Mouse (Mus musculus): ENCODE data around the gene Gm13279. TPM values are rescaled to one million over a fixed set of nuclear protein-coding genes. Genes with fewer than 3 reads are reported as not detected.
"Not testable (repeated sequence)": the region's sequence is repeated elsewhere in the genome, so short reads cannot be mapped to it uniquely, and the experiment has no call there.

Gm13279 gene
- polyA plus RNA-seq, 1 experiment from 2014 or later = not detected

DNA sequence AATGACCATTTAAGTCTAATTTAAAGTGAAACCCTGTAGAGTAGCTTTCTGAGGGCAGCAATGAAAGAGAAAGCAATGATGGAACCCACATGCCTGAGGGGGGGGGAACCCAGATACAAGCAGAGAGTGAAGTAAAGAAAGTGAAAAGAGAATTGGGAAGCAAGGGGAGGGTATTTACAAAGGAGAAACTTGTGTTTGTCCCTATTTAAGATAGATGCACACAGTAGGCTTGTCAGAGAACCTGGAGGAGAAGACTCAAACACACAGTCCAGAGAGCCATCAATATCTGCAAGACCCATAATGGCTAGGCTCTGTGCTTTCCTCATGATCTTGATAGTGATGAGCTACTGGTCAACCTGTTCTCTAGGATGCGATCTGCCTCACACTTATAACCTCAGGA, 22.5 kb downstream of the Gm13279 start, which contains the start of gene Ifna11:
Gene Ifna11 (plus strand): TSS at position 301 of the 400 bp plus-strand sequence.
- Histone ChIP-seq H3K4me1 (no peaks in the 10 kb centered on the region), H3K4me3 (no peak within 1 kb of the TSS), H3K36me3 (no peaks in the 10 kb centered on the region), H3K27me3 (ENCODE audit: insufficient read depth, poor library complexity, severe bottlenecking) (no peaks in the 10 kb centered on the region), H3K27ac (no peak within 1 kb of the TSS), H3K9me3 (no peaks in the 10 kb centered on the region)
- WGBS = 64% methylated on average over 1 of the region's 1 CpGs
- no peak for DNase-seq (ENCODE audit: low spot score)

- 26% methylated on average over 4 of the region's 4 CpGs for WGBS
- H3K36me3 ChIP-seq = no peaks in the 10 kb centered on the region
- H3K27me3 ChIP-seq (ENCODE audit: insufficient read depth, poor library complexity, severe bottlenecking) = no peaks in the 10 kb centered on the region
- H3K9me3 ChIP-seq = no peaks in the 10 kb centered on the region
- no peak overlapping the region for H3K27ac ChIP-seq
- no peak overlapping the region for H3K4me3 ChIP-seq
- H3K4me1 ChIP-seq = no peaks in the 10 kb centered on the region
- DNase-seq (ENCODE audit: low spot score) = no peak
Measured at GRCm38 (mm10) chr4:88822995-88823394, 25.8 kb downstream of the Gm13279 start.

DNA sequence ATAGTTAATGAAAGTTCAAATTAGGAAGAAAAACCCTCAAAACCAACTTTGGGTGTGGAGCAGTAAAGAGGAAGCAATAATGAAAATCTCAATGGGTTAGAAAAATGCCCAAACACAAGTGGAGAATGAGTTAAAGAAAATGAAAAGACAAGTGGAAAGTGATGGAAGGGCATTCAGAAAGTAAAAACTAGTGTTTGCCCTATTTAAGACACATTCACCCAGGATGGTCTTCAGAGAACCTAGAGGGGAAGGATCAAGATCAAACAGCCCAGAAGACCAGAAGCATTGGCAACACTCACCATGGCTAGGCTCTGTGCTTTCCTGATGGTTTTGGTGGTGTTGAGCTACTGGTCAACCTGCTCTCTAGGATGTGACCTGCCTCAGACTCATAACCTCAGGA, 29.9 kb downstream of the Gm13279 start, which contains the start of gene Ifna6:
Gene Ifna6 (plus strand): TSS at position 301 of the 400 bp plus-strand sequence.
- H3K4me3 ChIP-seq; DNase-seq (ENCODE audit: low spot score); H3K9me3 ChIP-seq; H3K27me3 ChIP-seq (ENCODE audit: insufficient read depth, poor library complexity, severe bottlenecking); H3K27ac ChIP-seq; H3K36me3 ChIP-seq; H3K4me1 ChIP-seq: not testable (repeated sequence)

DNA sequence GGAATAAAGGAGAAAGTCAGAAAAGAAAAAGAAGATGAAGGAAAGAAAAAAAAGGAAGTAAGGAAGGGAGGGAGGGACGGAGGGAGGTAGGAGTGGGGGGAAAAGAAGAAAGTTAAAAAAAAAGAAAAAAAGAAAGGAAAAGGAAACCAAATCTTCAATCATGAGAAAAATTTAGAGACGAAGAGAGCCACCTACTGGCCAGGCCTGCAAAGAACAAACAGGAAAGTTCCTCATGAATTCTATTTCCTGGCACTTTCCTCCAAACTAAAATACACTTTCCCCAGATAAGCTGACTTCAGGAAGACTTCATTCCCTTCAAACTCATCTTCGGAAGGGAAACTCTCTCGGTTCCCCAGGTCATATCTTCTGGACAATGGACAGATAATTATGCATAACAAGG, 33.3 kb downstream of the Gm13279 start:
- no peak overlapping the region for H3K27ac ChIP-seq
- no peaks in the 10 kb centered on the region for H3K9me3 ChIP-seq
- 15% methylated on average over 4 of the region's 4 CpGs for WGBS
- no peaks in the 10 kb centered on the region for H3K27me3 ChIP-seq (ENCODE audit: insufficient read depth, poor library complexity, severe bottlenecking)
- DNase-seq (ENCODE audit: low spot score) = no peak
- no peak overlapping the region for H3K4me3 ChIP-seq
- no peaks in the 10 kb centered on the region for H3K4me1 ChIP-seq
- no peaks in the 10 kb centered on the region for H3K36me3 ChIP-seq

DNA sequence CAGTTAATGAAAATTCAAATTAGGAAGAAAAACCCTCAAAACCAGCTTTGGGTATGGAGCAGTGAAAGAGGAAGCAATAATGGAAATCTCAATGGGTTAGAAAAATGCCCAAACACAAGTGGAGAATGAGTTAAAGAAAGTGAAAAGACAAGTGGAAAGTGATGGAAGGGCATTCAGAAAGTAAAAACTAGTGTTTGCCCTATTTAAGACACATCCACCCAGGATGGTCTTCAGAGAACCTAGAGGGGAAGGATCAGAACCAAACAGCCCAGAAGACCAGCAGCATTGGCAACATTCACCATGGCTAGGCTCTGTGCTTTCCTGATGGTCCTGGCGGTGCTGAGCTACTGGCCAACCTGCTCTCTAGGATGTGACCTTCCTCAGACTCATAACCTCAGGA, 38.0 kb downstream of the Gm13279 start, which contains the start of gene Ifna5:
Gene Ifna5 (plus strand): TSS at position 301 of the 400 bp plus-strand sequence.
- H3K4me1 ChIP-seq; H3K36me3 ChIP-seq; H3K4me3 ChIP-seq; H3K27me3 ChIP-seq (ENCODE audit: insufficient read depth, poor library complexity, severe bottlenecking); H3K27ac ChIP-seq; H3K9me3 ChIP-seq; DNase-seq (ENCODE audit: low spot score): not testable (repeated sequence)
- 81% methylated on average over 1 of the region's 1 CpGs for WGBS

DNA sequence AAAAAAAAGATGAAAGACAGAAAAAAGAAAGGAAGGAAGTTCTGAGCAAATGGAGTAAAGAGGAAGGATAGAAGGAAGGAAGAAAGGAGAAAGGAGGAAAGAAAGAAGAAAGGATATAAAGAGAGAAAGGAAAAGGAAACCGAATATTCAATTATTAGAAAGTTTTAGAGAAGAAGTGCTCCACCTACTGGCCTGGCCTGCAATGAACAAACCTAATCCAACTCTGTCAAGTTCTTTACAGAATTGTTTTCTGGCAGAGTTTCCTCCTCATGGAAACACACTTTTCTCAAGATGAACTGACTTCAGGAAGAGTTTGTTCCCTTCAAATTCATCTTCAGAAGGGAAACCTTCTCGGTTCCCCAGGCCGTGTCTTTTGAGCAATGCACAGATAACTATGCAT, 41.6 kb downstream of the Gm13279 start:
- Histone ChIP-seq H3K36me3 (no peaks in the 10 kb centered on the region), H3K4me3 (no peak overlapping the region), H3K27ac (no peak overlapping the region), H3K9me3 (no peaks in the 10 kb centered on the region), H3K27me3 (ENCODE audit: insufficient read depth, poor library complexity, severe bottlenecking) (no peaks in the 10 kb centered on the region), H3K4me1 (no peaks in the 10 kb centered on the region)
- DNase-seq (ENCODE audit: low spot score) = no peak
- 42% methylated on average over 3 of the region's 3 CpGs for WGBS

- H3K9me3 ChIP-seq = no peaks in the 10 kb centered on the region
- WGBS = 83% methylated on average over 3 of the region's 3 CpGs
Measured at GRCm38 (mm10) chr4:88840058-88840457, 42.9 kb downstream of the Gm13279 start.

GRCm38 (mm10) chr4:88841438-88841911, 44.3 kb downstream of the Gm13279 start, which contains the start of gene Ifna4:
Gene Ifna4, plus strand, starts transcription at chr4:88841861.
- WGBS = 41% methylated on average over 2 of the region's 2 CpGs
- no peak within 1 kb of the TSS for H3K27ac ChIP-seq
- no peak within 1 kb of the TSS for H3K4me3 ChIP-seq
- H3K4me1 ChIP-seq = no peaks in the 10 kb centered on the region
- H3K36me3 ChIP-seq = no peaks in the 10 kb centered on the region
- DNase-seq (ENCODE audit: low spot score) = no peak
- no peaks in the 10 kb centered on the region for H3K27me3 ChIP-seq (ENCODE audit: insufficient read depth, poor library complexity, severe bottlenecking)
- H3K9me3 ChIP-seq = no peaks in the 10 kb centered on the region

More at GRCm38 (mm10) chr4:88840058-88840457, 42.9 kb downstream of the Gm13279 start:
- Histone ChIP-seq H3K36me3 (no peaks in the 10 kb centered on the region), H3K4me3 (no peak overlapping the region), H3K4me1 (no peaks in the 10 kb centered on the region), H3K27ac (no peak overlapping the region), H3K27me3 (ENCODE audit: insufficient read depth, poor library complexity, severe bottlenecking) (no peaks in the 10 kb centered on the region)
- no peak for DNase-seq (ENCODE audit: low spot score)

DNA sequence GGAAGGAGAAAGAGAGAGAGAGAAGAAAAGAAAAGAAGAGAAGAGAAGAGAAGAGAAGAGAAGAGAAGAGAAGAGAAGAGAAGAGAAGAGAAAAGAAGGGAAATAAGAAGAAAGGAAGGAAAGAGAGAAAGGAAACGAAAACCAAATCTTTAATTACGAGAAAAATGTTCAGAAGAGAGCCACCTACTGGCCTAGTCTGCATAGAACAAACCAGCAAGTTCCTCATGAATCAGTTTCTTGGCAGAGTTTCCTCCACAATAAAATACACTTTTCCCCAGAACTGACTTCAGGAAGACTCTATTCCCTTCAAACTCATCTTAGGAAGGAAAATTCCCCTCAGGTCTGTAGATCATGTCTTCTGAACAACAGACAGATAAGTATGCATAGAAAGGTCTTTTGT, 48.1 kb downstream of the Gm13279 start:
- Histone ChIP-seq H3K4me3 (no peak overlapping the region), H3K9me3 (no peaks in the 10 kb centered on the region), H3K27ac (no peak overlapping the region), H3K36me3 (no peaks in the 10 kb centered on the region), H3K4me1 (no peaks in the 10 kb centered on the region), H3K27me3 (ENCODE audit: insufficient read depth, poor library complexity, severe bottlenecking) (no peaks in the 10 kb centered on the region)
- DNase-seq (ENCODE audit: low spot score) = no peak
- WGBS = 41% methylated on average over 2 of the region's 2 CpGs

Other genes with a start within 250 kb of the Gm13279 start
- gene Ifna15, start 239.2 kb upstream of the Gm13279 start, polyA plus RNA-seq (2016; fragmentation: Nextera tagmentation; extraction: Ambion mirVana) = not detected in 2 replicates
- not detected in 2 replicates for gene Ifna14, start 225.6 kb upstream of the Gm13279 start, polyA plus RNA-seq (2016; fragmentation: Nextera tagmentation; extraction: Ambion mirVana)
- gene Ifna9, start 205.0 kb upstream of the Gm13279 start, polyA plus RNA-seq (2016; fragmentation: Nextera tagmentation; extraction: Ambion mirVana) = not detected in 2 replicates
- gene Ifna12, start 194.0 kb upstream of the Gm13279 start, polyA plus RNA-seq (2016; fragmentation: Nextera tagmentation; extraction: Ambion mirVana) = not detected in 2 replicates
- not detected in 2 replicates for gene C87499, start 163.0 kb upstream of the Gm13279 start, polyA plus RNA-seq (2016; fragmentation: Nextera tagmentation; extraction: Ambion mirVana)
- not detected in 2 replicates for gene Ifna13, start 152.9 kb upstream of the Gm13279 start, polyA plus RNA-seq (2016; fragmentation: Nextera tagmentation; extraction: Ambion mirVana)
- gene Ifna16, start 120.5 kb upstream of the Gm13279 start, polyA plus RNA-seq (2016; fragmentation: Nextera tagmentation; extraction: Ambion mirVana) = not detected in 2 replicates
- not detected in 2 replicates for gene Ifna2, start 113.5 kb upstream of the Gm13279 start, polyA plus RNA-seq (2016; fragmentation: Nextera tagmentation; extraction: Ambion mirVana)
- gene Ifnab, start 106.0 kb upstream of the Gm13279 start, polyA plus RNA-seq (2016; fragmentation: Nextera tagmentation; extraction: Ambion mirVana) = not detected in 2 replicates
- 1.1 and 1.2 TPM in 2 replicates for gene Gm26566, start 75.6 kb upstream of the Gm13279 start, polyA plus RNA-seq (2016; fragmentation: Nextera tagmentation; extraction: Ambion mirVana)
- gene Klhl9, start 74.9 kb upstream of the Gm13279 start, polyA plus RNA-seq (2016; fragmentation: Nextera tagmentation; extraction: Ambion mirVana) = 83.9 and 88.7 TPM in 2 replicates
- 0.30 TPM in 1 of 2 replicates, not detected in the other for gene Gm13271, start 42.5 kb upstream of the Gm13279 start, polyA plus RNA-seq (2016; fragmentation: Nextera tagmentation; extraction: Ambion mirVana)
- 0.28 and 0.36 TPM in 2 replicates for gene Gm13283, start 37.3 kb upstream of the Gm13279 start, polyA plus RNA-seq (2016; fragmentation: Nextera tagmentation; extraction: Ambion mirVana)
- not detected in 2 replicates for gene Gm13290, start 23.6 kb upstream of the Gm13279 start, polyA plus RNA-seq (2016; fragmentation: Nextera tagmentation; extraction: Ambion mirVana)
- gene Gm13289, start 20.5 kb upstream of the Gm13279 start, polyA plus RNA-seq (2016; fragmentation: Nextera tagmentation; extraction: Ambion mirVana) = not detected in 2 replicates
- gene Gm13272, start 17.5 kb upstream of the Gm13279 start, polyA plus RNA-seq (2016; fragmentation: Nextera tagmentation; extraction: Ambion mirVana) = not detected in 2 replicates
- 0.21 TPM in 1 of 2 replicates, not detected in the other for gene Ifnz, start 15.3 kb upstream of the Gm13279 start, polyA plus RNA-seq (2016; fragmentation: Nextera tagmentation; extraction: Ambion mirVana)
- gene Gm13276, start 11.7 kb upstream of the Gm13279 start, polyA plus RNA-seq (2016; fragmentation: Nextera tagmentation; extraction: Ambion mirVana) = not detected in 2 replicates
- not detected in 2 replicates for gene Gm13277, start 8.8 kb upstream of the Gm13279 start, polyA plus RNA-seq (2016; fragmentation: Nextera tagmentation; extraction: Ambion mirVana)
- not detected in 2 replicates for gene Gm13278, start 5.8 kb upstream of the Gm13279 start, polyA plus RNA-seq (2016; fragmentation: Nextera tagmentation; extraction: Ambion mirVana)
- not detected in 2 replicates for gene Gm13275, start 2.9 kb upstream of the Gm13279 start, polyA plus RNA-seq (2016; fragmentation: Nextera tagmentation; extraction: Ambion mirVana)
- gene Gm13285, start 2.3 kb downstream of the Gm13279 start, polyA plus RNA-seq (2016; fragmentation: Nextera tagmentation; extraction: Ambion mirVana) = 0.34 and 0.79 TPM in 2 replicates
- not detected in 2 replicates for gene Gm13287, start 5.9 kb downstream of the Gm13279 start, polyA plus RNA-seq (2016; fragmentation: Nextera tagmentation; extraction: Ambion mirVana)
- not detected in 2 replicates for gene Gm13288, start 8.1 kb downstream of the Gm13279 start, polyA plus RNA-seq (2016; fragmentation: Nextera tagmentation; extraction: Ambion mirVana)
- not detected in 2 replicates for gene Ifna7, start 18.8 kb downstream of the Gm13279 start, polyA plus RNA-seq (2016; fragmentation: Nextera tagmentation; extraction: Ambion mirVana)
- gene Ifna11, start 22.6 kb downstream of the Gm13279 start, polyA plus RNA-seq (2016; fragmentation: Nextera tagmentation; extraction: Ambion mirVana) = not detected in 2 replicates
- gene Ifna6, start 30.0 kb downstream of the Gm13279 start, polyA plus RNA-seq (2016; fragmentation: Nextera tagmentation; extraction: Ambion mirVana) = not detected in 2 replicates
- gene Ifna5, start 38.1 kb downstream of the Gm13279 start, polyA plus RNA-seq (2016; fragmentation: Nextera tagmentation; extraction: Ambion mirVana) = not detected in 2 replicates
- not detected in 2 replicates for gene Ifna4, start 44.5 kb downstream of the Gm13279 start, polyA plus RNA-seq (2016; fragmentation: Nextera tagmentation; extraction: Ambion mirVana)
- not detected in 2 replicates for gene Ifna1, start 52.7 kb downstream of the Gm13279 start, polyA plus RNA-seq (2016; fragmentation: Nextera tagmentation; extraction: Ambion mirVana)
- not detected in 2 replicates for gene Ifne, start 82.8 kb downstream of the Gm13279 start, polyA plus RNA-seq (2016; fragmentation: Nextera tagmentation; extraction: Ambion mirVana)

Measured in heart, embryonic 10.5 days (tissue).